Mouse (Mus musculus): Measurements from ENCODE around the gene Scube1. TPM values are rescaled to one million over a fixed set of nuclear protein-coding genes. Genes with fewer than 3 reads are reported as not detected.
A peak's percentile ranks its signal among the peaks of the same experiment; 100 is the strongest.

Scube1 gene
- polyA plus RNA-seq, 1 experiment: 38.6 TPM

DNA sequence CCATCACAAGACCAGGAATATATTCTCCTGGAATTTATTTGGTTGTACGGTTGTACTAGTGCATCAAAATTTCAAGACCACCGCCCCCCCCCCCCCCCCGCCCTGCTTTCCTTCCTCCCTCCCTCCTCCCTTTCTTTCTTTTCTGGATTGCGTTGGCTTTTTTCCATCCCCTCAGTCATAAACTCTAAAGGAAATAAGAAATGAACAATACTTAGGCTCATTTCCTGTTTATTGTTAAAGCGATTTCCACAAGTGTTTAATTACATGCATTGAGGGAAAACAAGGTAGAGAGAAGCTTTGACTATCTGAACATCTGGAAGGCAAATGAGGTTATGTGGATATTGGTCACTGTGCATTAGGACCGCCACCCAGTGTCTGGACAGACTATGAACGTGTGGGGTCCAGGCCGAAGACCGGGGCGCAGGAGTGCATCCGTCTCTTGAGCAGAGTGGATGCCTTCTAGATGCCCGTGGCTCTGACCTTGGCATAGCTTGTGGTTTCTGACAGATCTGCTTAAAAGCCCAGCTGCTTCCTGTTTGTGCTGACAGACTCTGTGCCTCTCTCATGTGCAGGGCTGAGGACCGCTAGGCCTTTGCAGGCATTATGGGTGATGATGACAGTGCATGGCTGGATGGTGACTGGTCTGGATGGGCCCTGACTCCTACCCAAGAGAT lies 122.3 kb downstream of the Scube1 start:
- no peak for DNase-seq (ENCODE audit: extremely low spot score in 1 of 2, low spot score in 1 of 2)

GRCm38 (mm10) chr15:83601185-83601584 lies 123.6 kb downstream of the Scube1 start:
- no peak for DNase-seq (ENCODE audit: extremely low spot score in 1 of 2, low spot score in 1 of 2)

DNA sequence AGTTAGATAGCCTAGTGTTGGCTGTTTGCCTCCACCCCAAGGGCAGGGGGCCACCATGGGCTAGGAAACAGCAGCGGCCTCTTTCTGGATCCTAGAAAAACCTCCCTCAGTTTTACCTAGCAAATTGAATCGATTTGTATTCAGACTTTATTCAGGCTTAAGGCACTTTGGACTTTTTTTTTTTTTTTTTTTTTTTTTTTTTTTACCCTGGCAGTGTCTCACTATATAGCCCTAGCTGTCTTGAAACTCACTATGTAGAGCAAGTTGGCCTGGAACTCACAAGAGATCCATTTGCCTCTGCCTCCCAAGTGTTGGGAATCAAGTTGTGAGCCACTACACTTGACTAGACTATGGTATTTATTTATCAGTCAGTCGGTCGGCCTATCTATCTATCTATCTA lies 128.0 kb downstream of the Scube1 start:
- no peak for DNase-seq (ENCODE audit: extremely low spot score in 1 of 2, low spot score in 1 of 2)

DNA sequence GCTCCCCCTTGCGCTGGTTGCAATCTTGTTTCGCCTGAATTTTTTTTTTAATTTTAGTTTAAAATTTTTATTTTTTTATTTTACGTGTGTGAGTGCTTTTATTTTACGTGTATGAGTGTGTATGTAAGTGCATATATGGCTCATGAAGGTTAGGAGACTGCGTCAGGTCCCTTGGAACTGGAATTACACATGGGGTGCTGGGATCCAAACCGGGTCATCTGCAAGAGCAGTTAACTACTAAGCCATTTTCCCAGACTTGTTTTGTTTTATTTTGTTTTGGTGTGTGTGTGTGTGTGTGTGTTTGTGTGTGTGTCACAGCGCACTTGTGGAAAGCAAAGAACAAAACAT lies 129.5 kb downstream of the Scube1 start:
- no peak for DNase-seq (ENCODE audit: extremely low spot score in 1 of 2, low spot score in 1 of 2)

GRCm38 (mm10) chr15:83594513-83595363 lies 130.1 kb downstream of the Scube1 start, which contains the start of gene Ttll12:
Ttll12 (minus strand) TSS chr15:83595157.
- DNase-seq (ENCODE audit: extremely low spot score in 1 of 2, low spot score in 1 of 2): peak; percentile 90 to 98

GRCm38 (mm10) chr15:83593702-83594512 lies 130.9 kb downstream of the Scube1 start:
- no peak for DNase-seq (ENCODE audit: extremely low spot score in 1 of 2, low spot score in 1 of 2)

GRCm38 (mm10) chr15:83593189-83593585 lies 131.6 kb downstream of the Scube1 start:
- DNase-seq (ENCODE audit: extremely low spot score in 1 of 2, low spot score in 1 of 2): no peak

DNA sequence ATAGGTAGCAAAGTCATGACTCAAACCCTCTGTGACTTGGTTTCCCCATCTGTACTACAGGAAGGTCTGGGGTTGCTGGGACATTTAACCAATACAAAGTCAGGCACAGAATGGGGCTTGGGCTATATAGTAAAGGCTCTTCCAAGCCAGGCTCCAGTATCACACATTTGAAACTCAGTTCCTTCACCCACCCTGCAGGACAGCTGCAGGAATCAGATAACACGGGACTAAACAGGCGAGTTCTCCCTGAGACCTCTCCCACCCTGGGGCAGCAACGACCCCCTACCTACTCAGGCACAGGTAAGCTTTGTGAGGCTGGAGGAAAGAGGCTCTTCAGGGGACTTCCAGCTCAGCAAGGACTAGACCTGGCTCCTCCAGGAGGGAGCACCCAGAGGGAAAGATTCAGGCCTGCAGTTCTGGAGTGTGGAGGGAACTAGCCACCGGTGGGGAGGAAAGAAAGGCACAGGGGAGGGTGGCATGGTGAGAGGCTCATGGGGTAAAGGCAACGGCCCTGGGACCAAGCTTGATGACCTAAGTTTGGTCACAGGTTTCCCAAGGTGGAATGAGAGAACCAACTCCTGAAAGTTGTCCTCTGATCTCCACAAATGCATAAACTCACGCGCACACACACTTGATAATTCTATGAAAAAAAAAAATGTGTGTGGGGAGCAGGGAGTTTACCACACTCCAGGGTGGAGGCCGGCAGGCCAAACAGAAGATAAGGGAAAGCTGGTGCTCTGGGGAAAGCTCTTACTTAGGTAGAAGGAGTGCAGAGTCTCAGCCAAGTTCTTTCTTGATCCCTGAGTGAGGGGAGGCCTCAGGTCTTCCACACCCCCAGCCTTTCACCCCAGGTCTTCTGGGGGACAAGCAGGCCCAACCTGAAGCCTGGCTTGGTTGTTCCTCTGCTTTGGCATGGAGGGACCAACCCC lies 132.3 kb downstream of the Scube1 start:
- no peak for DNase-seq (ENCODE audit: extremely low spot score in 1 of 2, low spot score in 1 of 2)

GRCm38 (mm10) chr15:83591758-83592157 lies 133.1 kb downstream of the Scube1 start:
- no peak for DNase-seq (ENCODE audit: extremely low spot score in 1 of 2, low spot score in 1 of 2)

DNA sequence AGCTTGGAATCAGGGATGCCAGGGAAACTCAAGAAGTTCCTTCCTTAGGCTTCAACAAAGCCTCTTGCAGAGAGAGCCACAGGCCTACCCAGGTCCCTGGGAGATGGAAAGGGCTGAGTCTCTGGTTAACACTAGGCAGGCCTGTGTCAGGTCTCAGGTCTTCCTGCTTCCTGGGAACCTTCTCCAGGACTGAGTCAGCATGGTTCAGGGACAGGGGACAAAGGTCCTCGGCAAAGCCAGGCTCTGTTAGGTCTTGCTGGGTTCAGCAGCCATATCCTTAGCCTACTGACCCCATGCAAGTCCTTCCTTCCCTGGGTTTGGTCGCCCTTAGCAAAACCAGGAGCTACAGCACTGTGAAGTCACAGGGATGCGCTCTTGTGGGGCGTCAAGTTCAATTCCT lies 134.0 kb downstream of the Scube1 start:
- DNase-seq (ENCODE audit: extremely low spot score in 1 of 2, low spot score in 1 of 2): no peak

DNA sequence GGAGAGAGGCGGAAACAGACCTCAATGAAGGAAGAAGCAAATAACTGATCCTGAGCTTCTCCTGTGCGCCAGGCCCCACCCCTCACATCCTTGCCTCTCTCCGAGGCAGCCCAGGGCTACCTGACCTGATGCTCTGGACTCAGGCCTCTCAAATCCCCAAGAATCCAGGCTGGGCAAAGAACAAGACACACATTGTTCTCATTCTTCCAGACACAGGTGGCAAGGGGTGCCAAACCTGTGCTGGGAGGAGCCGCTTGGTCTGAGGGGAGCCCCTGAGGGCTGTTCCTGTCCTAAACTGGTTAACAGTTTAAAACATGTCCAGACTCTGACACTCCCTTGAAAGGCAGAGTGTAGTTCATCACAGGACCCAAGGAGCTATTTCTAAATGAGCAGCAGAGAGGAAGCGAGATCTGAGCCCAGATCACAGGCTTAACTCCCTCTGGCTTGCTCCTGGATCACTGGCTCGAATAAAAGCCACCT lies 140.0 kb downstream of the Scube1 start:
- DNase-seq (ENCODE audit: extremely low spot score in 1 of 2, low spot score in 1 of 2): no peak

DNA sequence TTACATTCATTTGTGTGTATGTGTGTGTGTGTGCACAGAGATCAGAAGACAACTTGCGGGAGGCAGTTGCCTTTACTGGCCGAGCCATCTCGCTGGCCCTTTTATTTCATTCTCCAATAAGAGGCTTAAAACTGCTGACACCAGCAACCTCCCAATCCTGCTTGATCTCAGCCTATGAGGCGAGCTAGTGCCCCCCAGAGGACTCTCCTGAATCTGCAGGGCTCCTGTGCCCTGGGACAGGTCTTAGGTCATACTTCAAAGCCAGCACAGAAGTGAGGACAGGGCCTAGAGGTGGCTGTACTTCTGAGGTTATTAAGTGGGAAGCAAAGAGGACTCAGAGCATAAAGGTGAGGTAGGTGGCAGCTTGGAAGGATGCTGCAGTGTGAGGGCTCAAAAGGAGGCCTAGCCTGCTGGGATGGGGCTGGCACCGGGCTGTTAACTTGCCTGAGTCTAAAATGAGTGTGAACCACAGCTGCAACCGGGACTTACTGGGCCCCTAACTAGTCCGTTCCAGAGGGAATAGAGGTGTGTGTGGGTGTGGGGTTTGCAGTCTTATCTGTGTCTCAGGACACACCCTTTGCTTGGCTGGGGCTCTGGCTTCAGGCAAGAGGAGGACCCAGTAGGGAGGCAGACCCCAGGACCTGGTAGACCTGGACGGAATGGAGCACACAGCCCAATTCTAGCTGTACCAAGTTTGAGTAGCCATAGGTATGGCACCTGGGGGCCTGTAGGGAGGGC lies 141.2 kb downstream of the Scube1 start:
- peak in 1 of 2 experiments; percentile 61 for DNase-seq (ENCODE audit: extremely low spot score in 1 of 2, low spot score in 1 of 2)

DNA sequence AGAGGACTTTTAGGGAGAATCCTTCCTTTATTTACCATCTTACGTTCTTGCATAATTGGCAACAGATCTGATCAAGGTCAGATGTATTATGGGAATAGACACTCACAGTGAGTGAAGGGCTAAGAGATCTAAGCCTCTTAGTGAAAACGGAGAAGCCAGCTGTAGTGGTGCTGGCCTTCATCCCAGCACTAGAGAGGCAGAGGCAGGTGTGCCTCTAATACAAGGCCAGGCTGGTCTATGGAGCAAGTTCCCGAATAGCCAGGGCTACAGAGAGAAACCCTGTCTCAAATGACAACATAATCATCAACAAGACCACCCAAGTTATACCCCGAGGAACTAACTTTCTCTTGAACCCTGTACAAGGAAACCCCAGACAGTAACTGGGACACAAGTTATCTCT lies 141.9 kb downstream of the Scube1 start:
- DNase-seq (ENCODE audit: extremely low spot score in 1 of 2, low spot score in 1 of 2): no peak

- no peak for DNase-seq (ENCODE audit: extremely low spot score in 1 of 2, low spot score in 1 of 2)
These were observed 148.2 kb downstream of the Scube1 start for GRCm38 (mm10) chr15:83576651-83577050.

DNA sequence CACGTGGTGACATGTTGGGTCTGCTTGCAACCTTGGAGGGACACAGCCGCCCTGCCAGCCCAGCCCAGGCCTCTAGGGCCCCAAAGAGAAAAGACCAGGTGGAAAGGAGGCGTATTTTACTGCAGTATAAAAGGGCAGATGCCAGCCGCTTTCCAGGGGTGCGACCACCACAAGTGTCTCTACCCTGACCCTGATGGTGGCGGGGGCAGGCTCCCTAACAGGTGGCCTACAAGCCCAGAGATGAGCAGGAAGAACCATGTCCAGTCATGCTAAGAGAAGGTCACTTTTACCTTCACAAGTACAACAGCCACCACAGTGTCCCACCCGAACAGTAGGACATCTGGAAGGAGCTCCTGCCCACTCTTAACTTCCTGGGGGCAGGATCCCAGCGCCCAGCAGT lies 149.3 kb downstream of the Scube1 start:
- DNase-seq (ENCODE audit: extremely low spot score in 1 of 2, low spot score in 1 of 2): no peak

DNA sequence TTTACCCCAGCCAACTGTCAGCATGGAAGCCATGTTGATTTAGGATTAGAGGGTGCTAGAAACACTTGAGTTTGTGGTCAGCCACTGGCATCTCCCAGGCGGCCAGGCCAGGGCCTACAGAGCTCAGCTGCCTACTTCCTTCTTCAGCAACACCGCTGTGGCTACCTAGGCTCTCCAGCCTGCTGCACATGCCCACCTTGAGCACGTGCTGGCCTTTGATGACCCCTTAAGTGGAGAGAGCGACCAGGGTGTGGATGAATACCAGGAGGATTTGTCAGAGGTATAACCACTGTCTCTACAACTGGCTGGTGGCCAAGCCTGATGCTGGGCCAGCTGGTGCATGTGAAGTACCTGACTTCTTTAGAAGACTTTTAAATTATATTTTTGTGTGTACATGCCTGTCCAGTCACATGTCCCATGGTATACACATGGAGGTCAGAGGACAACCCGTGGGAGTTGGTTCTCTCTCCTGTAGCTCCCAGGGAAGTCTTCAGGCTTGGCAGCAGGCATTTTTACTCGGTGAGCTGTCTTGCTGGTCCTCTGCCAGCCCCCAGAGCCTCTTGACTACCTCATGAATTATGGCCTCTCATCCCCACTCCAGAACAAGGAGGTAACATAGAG lies 150.0 kb downstream of the Scube1 start:
- no peak for DNase-seq (ENCODE audit: extremely low spot score in 1 of 2, low spot score in 1 of 2)

DNA sequence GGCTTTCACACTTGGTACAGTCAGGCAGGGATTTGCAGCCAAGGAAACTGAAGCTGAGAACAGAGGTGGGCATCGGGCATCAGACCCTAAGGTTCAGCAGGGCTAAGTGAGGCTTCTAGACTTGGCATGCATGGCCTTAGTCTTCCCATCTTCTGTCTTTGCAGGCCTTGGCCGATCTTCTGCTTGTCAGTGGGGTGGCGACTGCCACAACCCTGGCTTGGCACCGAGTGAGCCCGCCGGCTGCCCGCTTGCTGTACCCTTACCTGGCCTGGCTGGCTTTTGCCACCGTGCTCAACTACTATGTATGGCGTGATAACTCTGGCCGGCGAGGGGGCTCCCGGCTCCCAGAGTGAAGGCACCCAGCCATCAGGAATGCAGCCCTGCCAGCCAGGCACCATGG lies 151.2 kb downstream of the Scube1 start:
- no peak for DNase-seq (ENCODE audit: extremely low spot score in 1 of 2, low spot score in 1 of 2)

DNA sequence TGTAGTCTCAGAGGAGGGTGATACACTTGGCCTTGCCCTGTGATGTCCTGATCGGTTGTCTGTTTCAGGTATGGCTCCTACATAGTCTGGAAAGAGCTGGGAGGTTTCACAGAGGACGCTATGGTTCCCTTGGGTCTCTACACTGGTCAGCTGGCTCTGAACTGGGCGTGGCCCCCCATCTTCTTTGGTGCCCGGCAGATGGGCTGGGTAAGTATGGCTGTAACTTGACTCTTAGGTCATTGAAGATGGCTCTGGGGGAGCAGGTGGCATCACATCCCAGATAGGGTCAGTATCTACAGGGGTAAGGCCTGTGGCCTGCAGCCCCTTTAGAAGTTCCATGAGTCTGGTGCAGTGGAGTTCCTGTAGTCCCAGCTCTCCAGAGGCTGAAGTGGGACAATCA lies 152.7 kb downstream of the Scube1 start:
- no peak for DNase-seq (ENCODE audit: extremely low spot score in 1 of 2, low spot score in 1 of 2)

- no peak for DNase-seq (ENCODE audit: extremely low spot score in 1 of 2, low spot score in 1 of 2)
These were observed 153.2 kb downstream of the Scube1 start for GRCm38 (mm10) chr15:83571636-83572035.

Measured in frontal cortex, adult 2 months (tissue).